Mouse (Mus musculus): ENCODE data around the gene Clic3. TPM values are rescaled to one million over a fixed set of nuclear protein-coding genes. Genes with fewer than 3 reads are reported as not detected.

Clic3 gene
- total and polyA plus RNA-seq, 3 experiments = 0.30 to 0.71 TPM; not detected in 1

DNA sequence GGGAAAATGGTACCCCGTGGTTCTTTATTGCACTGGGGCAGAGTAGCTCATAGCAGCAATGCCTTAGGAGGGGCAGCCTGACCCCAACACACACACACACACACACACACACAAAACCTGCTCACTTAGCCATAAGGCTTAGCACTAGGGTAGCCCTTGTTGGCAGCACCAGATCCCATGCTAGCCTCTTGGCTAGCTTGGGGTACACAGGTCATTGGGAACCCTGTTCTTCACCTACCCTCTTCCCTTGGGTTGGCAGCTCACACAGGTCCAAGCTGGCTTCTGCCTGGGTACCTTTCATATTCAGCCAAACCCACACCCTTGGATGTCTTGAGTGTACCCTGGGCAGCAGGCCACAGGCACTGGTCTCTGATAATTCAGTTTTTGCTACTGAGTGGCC is 48.4 kb downstream of the Clic3 start:
- no peak overlapping the region for H3K4me2 ChIP-seq (ENCODE audit: insufficient read depth, low read depth, poor library complexity, severe bottlenecking)
- no peak overlapping the region for H3K27ac ChIP-seq (ENCODE audit: insufficient read depth, low read depth)
- in situ Hi-C loops (cut with MboI; ENCODE audit: low pct_ligation_motif_present, low pct_unique_long_range_greater_than_20kb, low sequenced_read_pairs) (no loop called here), dilution Hi-C loops (cut with MboI; ENCODE audit: extremely low pct_ligation_motif_present, extremely low pct_unique_long_range_greater_than_20kb, low sequenced_read_pairs) (no loop called here)
- H3K36me3 ChIP-seq (replicated peaks in 1 of 2; ENCODE audit: control insufficient read depth in 1 of 2, insufficient read depth in 1 of 2, low read length in 1 of 2) = peaks cover 32 to 51% of the 10 kb centered on the region in 2 experiments
- H3K27me3 ChIP-seq (replicated peaks) = no peaks in the 10 kb centered on the region
- no peak overlapping the region for H3K4me3 ChIP-seq (replicated peaks in 1 of 3; ENCODE audit: low read depth in 2 of 3, low read length in 2 of 3, poor library complexity in 1 of 3)
- no peak overlapping the region for H3K9ac ChIP-seq (ENCODE audit: insufficient read depth, low read depth)
- no peak for DNase-seq (ENCODE audit: extremely low read depth)
- TF ChIP-seq RCOR1 (conservative IDR thresholded peaks at IDR 0.05; ENCODE audit: low read depth, low read length) (no peak), ZNF384 (IDR thresholded peaks at IDR 0.05; ENCODE audit: low read depth, low read length) (no peak), IRF4 (IDR thresholded peaks at IDR 0.05; ENCODE audit: low read depth, low read length) (no peak), UBTF (IDR thresholded peaks at IDR 0.05; ENCODE audit: low read depth, low read length) (no peak), TBP (conservative IDR thresholded peaks at IDR 0.05; ENCODE audit: low read depth, low read length) (no peak), SMC3 (IDR thresholded peaks at IDR 0.05; ENCODE audit: low read depth, low read length) (no peak), NELFE (IDR thresholded peaks at IDR 0.05; ENCODE audit: low read depth, low read length) (no peak), CHD2 (IDR thresholded peaks at IDR 0.05; ENCODE audit: low read length) (no peak), SIN3A (IDR thresholded peaks at IDR 0.05; ENCODE audit: low read length) (no peak), POLR2AphosphoS2 (IDR thresholded peaks at IDR 0.05; ENCODE audit: low read depth, low read length) (no peak), CTCF (conservative IDR thresholded peaks at IDR 0.05 in 1 of 2, IDR thresholded peaks at IDR 0.05 in 1 of 2; ENCODE audit: low read depth in 2 of 2, low read length in 2 of 2) (no peak), USF2 (conservative IDR thresholded peaks at IDR 0.05; ENCODE audit: low read depth, low read length) (no peak), CHD1 (IDR thresholded peaks at IDR 0.05; ENCODE audit: low read depth, low read length) (no peak), KAT2A (IDR thresholded peaks at IDR 0.05; ENCODE audit: insufficient replicate concordance, low read length) (no peak)
- H3K4me1 ChIP-seq (ENCODE audit: control insufficient read depth in 1 of 2, insufficient read depth in 2 of 2) = peaks cover 14 to 22% of the 10 kb centered on the region in 2 experiments
- H3K79me2 ChIP-seq (replicated peaks; ENCODE audit: control insufficient read depth, extremely low read depth, insufficient read depth, poor library complexity, severe bottlenecking) = peaks cover 8% of the 10 kb centered on the region; the same call in 1 of the 2 replicates
- no peaks in the 10 kb centered on the region for H3K9me3 ChIP-seq (replicated peaks; ENCODE audit: low read length)

DNA sequence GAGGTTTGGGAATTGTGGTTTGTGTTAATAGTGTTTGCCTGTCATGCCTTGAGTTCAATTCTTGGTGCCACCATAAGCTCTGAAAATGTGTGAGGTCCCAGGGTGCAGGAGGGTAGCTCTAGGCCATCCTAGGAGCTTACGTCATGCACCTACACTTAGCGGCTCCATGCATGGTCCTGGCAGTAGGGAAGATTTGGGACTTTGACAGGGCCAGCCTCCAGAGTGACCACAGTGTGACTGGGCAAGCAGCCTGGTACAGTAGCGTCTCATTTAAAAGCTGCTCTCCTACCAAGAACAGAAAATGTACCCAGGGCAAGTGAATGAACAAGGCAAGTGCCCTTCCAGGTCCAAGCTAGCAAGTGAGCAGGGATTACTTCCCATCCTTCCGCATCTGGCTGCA is 49.2 kb downstream of the Clic3 start:
- in situ Hi-C loops (cut with MboI; ENCODE audit: low pct_ligation_motif_present, low pct_unique_long_range_greater_than_20kb, low sequenced_read_pairs) = no loop called here
- TF ChIP-seq MAFK (IDR thresholded peaks at IDR 0.05; ENCODE audit: insufficient replicate concordance, low read length) (no peak), BHLHE40 (IDR thresholded peaks at IDR 0.05; ENCODE audit: low read depth, low read length) (no peak), JUND (conservative IDR thresholded peaks at IDR 0.05; ENCODE audit: low read depth, low read length) (no peak), KAT2A (IDR thresholded peaks at IDR 0.05; ENCODE audit: insufficient replicate concordance, low read length) (no peak), ETS1 (conservative IDR thresholded peaks at IDR 0.05; ENCODE audit: low read depth, low read length) (no peak), IRF4 (IDR thresholded peaks at IDR 0.05; ENCODE audit: low read depth, low read length) (no peak), TCF12 (IDR thresholded peaks at IDR 0.05; ENCODE audit: low read depth, low read length) (no peak), MAZ (IDR thresholded peaks at IDR 0.05; ENCODE audit: low read depth, low read length) (no peak), EP300 (IDR thresholded peaks at IDR 0.05; ENCODE audit: low read length) (no peak), E2F4 (IDR thresholded peaks at IDR 0.05; ENCODE audit: insufficient replicate concordance, low read depth, low read length) (no peak), USF2 (conservative IDR thresholded peaks at IDR 0.05; ENCODE audit: low read depth, low read length) (no peak), SIN3A (IDR thresholded peaks at IDR 0.05; ENCODE audit: low read length) (no peak), UBTF (IDR thresholded peaks at IDR 0.05; ENCODE audit: low read depth, low read length) (no peak), USF1 (IDR thresholded peaks at IDR 0.05; ENCODE audit: low read depth, low read length) (no peak), CHD1 (IDR thresholded peaks at IDR 0.05; ENCODE audit: low read depth, low read length) (no peak), GABPA (IDR thresholded peaks at IDR 0.05; ENCODE audit: insufficient replicate concordance, low read depth, low read length) (no peak), RCOR1 (conservative IDR thresholded peaks at IDR 0.05; ENCODE audit: low read depth, low read length) (no peak)
- no peaks in the 10 kb centered on the region for H3K27me3 ChIP-seq (replicated peaks)
- dilution Hi-C loops (cut with MboI; ENCODE audit: extremely low pct_ligation_motif_present, extremely low pct_unique_long_range_greater_than_20kb, low sequenced_read_pairs) = no loop called here
- H3K27ac ChIP-seq (ENCODE audit: insufficient read depth, low read depth) = no peak overlapping the region
- peaks cover 7% of the 10 kb centered on the region; the same call in 1 of the 2 replicates for H3K79me2 ChIP-seq (replicated peaks; ENCODE audit: control insufficient read depth, extremely low read depth, insufficient read depth, poor library complexity, severe bottlenecking)
- H3K9me3 ChIP-seq (replicated peaks; ENCODE audit: low read length) = no peaks in the 10 kb centered on the region
- peaks cover 32 to 51% of the 10 kb centered on the region in 2 experiments for H3K36me3 ChIP-seq (replicated peaks in 1 of 2; ENCODE audit: control insufficient read depth in 1 of 2, insufficient read depth in 1 of 2, low read length in 1 of 2)
- H3K4me3 ChIP-seq (replicated peaks in 1 of 3; ENCODE audit: low read depth in 2 of 3, low read length in 2 of 3, poor library complexity in 1 of 3) = no peak overlapping the region
- no peak for DNase-seq (ENCODE audit: extremely low read depth)
- no peak overlapping the region for H3K4me2 ChIP-seq (ENCODE audit: insufficient read depth, low read depth, poor library complexity, severe bottlenecking)
- no peak overlapping the region for H3K9ac ChIP-seq (ENCODE audit: insufficient read depth, low read depth)
- peaks cover 12 to 18% of the 10 kb centered on the region in 2 experiments for H3K4me1 ChIP-seq (ENCODE audit: control insufficient read depth in 1 of 2, insufficient read depth in 2 of 2)

All from CH12.LX (cell line).